Mouse (Mus musculus) left cerebral cortex, adult 2 months (tissue): ENCODE measurements at regions not wholly inside any gene's neighbourhood (a gene's known extent, or its start where the extent isn't known, plus 50 kb on each side); places are given as distances from the start of the nearest gene placed in this dataset.
"Not testable (repeated sequence)": the region's sequence is repeated elsewhere in the genome, so short reads cannot be mapped to it uniquely, and the experiment has no call there.

Source experiments
- DNase-seq, 2 experiments: peaks; one replicate each; pipeline ENCODE4 v3.0.0; 2021 to 2022; ENCODE audit warnings: low spot score in 2 of 2, mixed read lengths in 1 of 2; ENCODE audit errors: extremely low spot score in 1 of 2
- H3K27ac ChIP-seq: fragments of 200-600 bp; 2 replicates; pipeline ENCODE4 v1.8.1; 2022
- H3K4me3 ChIP-seq: fragments of 200-600 bp; 2 replicates; pipeline ENCODE4 v1.8.1; 2022
- CTCF ChIP-seq: fragments of 200-600 bp; IDR thresholded peaks from 2 replicates; pipeline ENCODE4 v1.8.1; 2022; ENCODE audit warnings: antibody characterized with exemption, mild to moderate bottlenecking, moderate library complexity
- intact Hi-C: fragments of 180-260 bp; cut with DNase I; formaldehyde crosslinking; loops from one replicate; pipeline ENCODE4 v1.15.1; 2025

GRCm38 (mm10) chr11:16559001-16559699 is 50.9 kb upstream of the Sec61g start:
- intact Hi-C loops = no loop called here
- TF ChIP-seq CTCF = no peak
- DNase-seq = no peak
- no peak overlapping the region for H3K4me3 ChIP-seq
- no peak overlapping the region for H3K27ac ChIP-seq

- H3K4me3 ChIP-seq = no peak overlapping the region
- H3K27ac ChIP-seq = no peak overlapping the region
- DNase-seq = no peak
- TF ChIP-seq CTCF = no peak
- intact Hi-C loops = no loop called here
Measured at GRCm38 (mm10) chr11:16561727-16562126, 53.4 kb upstream of the Sec61g start.

DNA sequence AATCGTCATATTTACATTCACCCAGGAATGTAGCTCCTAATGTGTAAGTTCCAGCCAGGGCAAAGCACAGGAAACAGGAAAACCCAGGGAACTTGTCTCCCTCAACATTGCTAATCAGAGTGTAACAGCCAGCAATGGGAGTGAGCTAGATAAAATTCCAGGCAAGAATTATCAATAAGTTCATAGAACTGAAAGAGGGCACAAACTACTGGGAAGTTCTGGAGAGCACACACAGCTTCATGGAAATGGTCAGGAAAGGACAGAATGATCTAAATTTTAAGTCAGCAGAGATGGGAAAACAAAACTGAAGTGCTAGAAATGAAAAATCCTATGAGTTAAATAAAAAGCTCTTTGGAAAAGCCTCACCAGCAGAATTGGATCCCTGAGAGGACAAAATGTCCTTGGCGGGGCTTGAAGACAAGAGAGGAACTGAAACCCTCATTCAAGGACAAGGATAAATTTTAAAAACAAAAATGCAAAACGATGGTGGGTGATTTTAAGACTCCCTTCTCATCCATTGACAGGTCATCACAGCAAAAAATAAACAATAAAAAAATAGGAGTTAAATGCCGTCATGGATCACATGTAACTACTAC is 80.9 kb upstream of the Sec61g start:
- no peak for TF ChIP-seq CTCF
- intact Hi-C loops = no loop called here
- Histone ChIP-seq H3K4me3 (no peak overlapping the region), H3K27ac (no peak overlapping the region)
- no peak for DNase-seq

DNA sequence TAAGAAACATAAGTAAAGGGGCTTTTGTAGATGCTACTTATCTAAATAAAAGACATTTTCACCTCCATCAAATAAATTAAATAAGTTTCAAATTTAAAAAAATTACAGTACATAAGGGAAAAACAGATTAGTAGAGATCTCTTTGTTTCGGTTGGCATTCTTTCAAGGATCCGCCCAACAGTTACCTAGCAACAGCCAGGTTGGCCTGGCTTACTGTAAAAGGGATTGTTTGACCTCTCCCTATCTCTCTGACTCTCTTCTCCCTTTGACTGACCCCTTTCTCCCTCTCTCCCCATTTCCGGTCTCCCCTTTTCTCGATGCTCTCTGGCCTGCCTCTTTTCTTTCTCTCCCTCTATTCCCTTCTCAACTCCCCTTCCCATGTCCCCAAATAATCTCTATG is 82.3 kb upstream of the Sec61g start:
- no peak for DNase-seq
- intact Hi-C loops = no loop called here
- H3K4me3 ChIP-seq = no peak overlapping the region
- no peak overlapping the region for H3K27ac ChIP-seq
- no peak for TF ChIP-seq CTCF

DNA sequence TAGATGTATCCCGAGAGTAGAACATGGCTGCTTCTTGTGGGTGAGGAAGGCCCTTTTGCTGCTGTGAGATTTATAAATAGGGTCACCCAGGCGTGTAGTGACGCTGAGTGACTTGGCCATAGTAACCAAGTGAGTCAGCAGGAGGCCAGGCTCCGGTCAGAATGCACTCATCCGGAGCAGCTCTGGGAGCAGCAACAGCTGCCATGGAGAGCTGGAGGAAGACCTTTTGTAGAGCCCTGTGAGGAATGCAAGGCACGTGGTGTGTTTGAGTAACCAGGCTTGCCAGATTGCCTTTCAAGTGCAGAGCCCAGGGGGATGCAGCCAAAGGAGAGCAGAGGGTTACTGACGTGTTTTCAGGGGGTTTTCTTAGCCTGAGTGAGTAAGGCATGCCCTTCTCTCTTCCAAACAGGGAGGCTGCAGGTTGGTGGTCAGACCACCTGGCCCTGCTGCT is 83.2 kb upstream of the Sec61g start:
- intact Hi-C loops = no loop called here
- H3K4me3 ChIP-seq = no peak overlapping the region
- peak; percentile 23 to 36 for DNase-seq
- no peak for TF ChIP-seq CTCF
- peak overlapping the region; percentile 69; the same call in 1 of the 2 replicates for H3K27ac ChIP-seq

DNA sequence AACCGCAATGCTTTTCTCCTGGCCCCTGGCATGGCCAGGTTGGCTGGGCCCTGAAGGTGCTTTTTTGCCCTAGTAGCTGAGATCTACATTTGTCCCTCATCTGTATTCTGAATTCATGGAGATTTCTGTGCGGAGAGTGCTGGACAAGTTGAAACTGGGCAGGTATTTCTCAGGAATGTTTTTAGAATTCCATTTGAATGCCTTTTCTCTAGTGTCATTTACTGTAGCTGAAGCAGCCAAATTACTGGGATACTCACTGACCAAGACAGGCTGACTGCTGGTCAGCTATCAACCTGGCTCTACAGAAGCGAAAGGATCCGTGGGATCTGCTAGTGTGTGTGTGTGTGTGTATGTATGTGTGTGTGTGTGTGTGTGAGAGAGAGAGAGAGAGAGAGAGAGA is 83.7 kb upstream of the Sec61g start:
- intact Hi-C loops = no loop called here
- H3K27ac ChIP-seq = no peak overlapping the region; the same call in 1 of the 2 replicates
- no peak overlapping the region for H3K4me3 ChIP-seq
- TF ChIP-seq CTCF = no peak
- no peak for DNase-seq

- DNase-seq = no peak
- intact Hi-C loops = no loop called here
- TF ChIP-seq CTCF = no peak
- Histone ChIP-seq H3K27ac (no peak overlapping the region), H3K4me3 (no peak overlapping the region)
Measured at GRCm38 (mm10) chr11:16592766-16593165, 84.5 kb upstream of the Sec61g start.

- DNase-seq = no peak
- intact Hi-C loops = no loop called here
- no peak overlapping the region for H3K27ac ChIP-seq
- TF ChIP-seq CTCF = no peak
- H3K4me3 ChIP-seq = no peak overlapping the region
Measured at GRCm38 (mm10) chr11:16594832-16595231, 86.5 kb upstream of the Sec61g start.

- Histone ChIP-seq H3K4me3 (no peak overlapping the region), H3K27ac (no peak overlapping the region)
- intact Hi-C loops = no loop called here
- TF ChIP-seq CTCF = no peak
- DNase-seq = no peak
Measured at GRCm38 (mm10) chr11:16597038-16597830, 89.0 kb upstream of the Sec61g start.

DNA sequence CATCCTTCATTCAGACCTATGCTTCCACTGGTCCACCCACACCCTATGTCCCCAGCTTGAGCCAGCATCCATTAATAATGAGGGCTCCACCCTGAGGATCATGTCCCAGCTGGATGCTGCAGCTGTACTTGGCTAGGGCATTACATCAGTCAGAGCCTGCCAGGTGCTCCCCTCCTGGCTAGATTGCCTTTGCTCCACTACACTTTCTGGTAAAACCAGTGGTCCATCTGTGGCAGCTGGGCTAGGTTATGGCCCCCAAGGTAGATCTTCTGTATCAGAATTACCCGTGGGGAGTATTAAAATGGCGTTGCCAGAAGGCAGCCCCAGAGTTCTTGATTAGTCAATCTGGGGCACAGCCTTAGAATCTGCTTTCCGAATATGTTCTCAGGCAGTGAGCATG is 94.7 kb upstream of the Sec61g start:
- Histone ChIP-seq H3K27ac (no peak overlapping the region), H3K4me3 (no peak overlapping the region)
- intact Hi-C loops = no loop called here
- no peak for TF ChIP-seq CTCF
- DNase-seq = no peak

- intact Hi-C loops = no loop called here
- H3K4me3 ChIP-seq = no peak overlapping the region
- TF ChIP-seq CTCF = no peak
- no peak overlapping the region for H3K27ac ChIP-seq
- DNase-seq = no peak
Measured at GRCm38 (mm10) chr11:16606435-16607214, 98.3 kb upstream of the Sec61g start.

DNA sequence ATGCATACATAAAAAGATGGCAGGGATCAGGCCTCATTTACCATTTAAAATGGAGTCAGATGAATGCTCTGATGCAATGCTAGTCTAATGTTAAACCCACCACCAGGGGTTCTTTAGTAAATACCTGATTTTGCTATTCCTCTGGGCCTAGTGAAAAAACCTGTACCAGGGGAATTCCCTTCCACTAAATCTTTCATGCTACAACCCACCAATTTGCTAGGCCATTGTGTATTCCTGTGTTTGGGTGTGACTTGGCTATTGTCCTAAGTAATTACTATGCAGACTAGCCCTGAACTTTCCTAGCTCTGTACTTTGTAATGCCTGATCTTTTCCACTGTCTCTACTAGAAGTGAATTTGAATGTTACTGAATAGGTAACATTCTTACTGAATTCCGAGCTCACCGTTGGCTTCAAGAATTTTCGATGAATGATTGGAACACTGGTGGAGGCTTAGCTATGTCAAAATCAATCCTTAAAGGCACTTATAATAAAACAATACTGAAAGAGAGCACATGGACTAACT is 99.7 kb upstream of the Sec61g start:
- intact Hi-C loops, DNase-seq, H3K27ac ChIP-seq, H3K4me3 ChIP-seq: not testable (repeated sequence)
